Mouse (Mus musculus) cerebellum, adult 2 months (tissue): Measurements from ENCODE around the gene Sun5.

Source experiments
- CTCF ChIP-seq: fragments of 200-500 bp; IDR thresholded peaks from 2 replicates; pipeline ENCODE4 v1.5.1; 2011; ENCODE audit warnings: low read depth, mild to moderate bottlenecking, control low read depth, low read length, moderate library complexity, borderline replicate concordance; ENCODE audit not compliant: insufficient read depth
- POLR2A ChIP-seq: fragments of 200-500 bp; IDR thresholded peaks from 2 replicates; pipeline ENCODE4 v1.6.1; 2011; ENCODE audit warnings: low read length, control low read depth, borderline replicate concordance; ENCODE audit not compliant: insufficient read depth

- TF ChIP-seq POLR2A (no peak), CTCF (no peak)
These were observed 22.5 kb downstream of the Sun5 start for GRCm38 (mm10) chr2:153848389-153848788.
